Mouse (Mus musculus) thymus, adult 2 months (tissue): ENCODE results near the gene Mgea5.

ENCODE experiments used
- CTCF ChIP-seq: fragments of 200-500 bp; IDR thresholded peaks from 2 replicates; pipeline ENCODE4 v1.5.1; 2012; ENCODE audit warnings: mild to moderate bottlenecking, control low read depth, low read length, moderate library complexity, borderline replicate concordance; ENCODE audit not compliant: control insufficient read depth, poor library complexity, insufficient read depth; ENCODE audit errors: extremely low read depth
- POLR2A ChIP-seq: fragments of 200-500 bp; IDR thresholded peaks from 2 replicates; pipeline ENCODE4 v1.6.1; 2012; ENCODE audit warnings: mild to moderate bottlenecking, low read length, control low read depth, moderate library complexity; ENCODE audit not compliant: control insufficient read depth, poor library complexity, insufficient read depth; ENCODE audit errors: extremely low read depth

DNA sequence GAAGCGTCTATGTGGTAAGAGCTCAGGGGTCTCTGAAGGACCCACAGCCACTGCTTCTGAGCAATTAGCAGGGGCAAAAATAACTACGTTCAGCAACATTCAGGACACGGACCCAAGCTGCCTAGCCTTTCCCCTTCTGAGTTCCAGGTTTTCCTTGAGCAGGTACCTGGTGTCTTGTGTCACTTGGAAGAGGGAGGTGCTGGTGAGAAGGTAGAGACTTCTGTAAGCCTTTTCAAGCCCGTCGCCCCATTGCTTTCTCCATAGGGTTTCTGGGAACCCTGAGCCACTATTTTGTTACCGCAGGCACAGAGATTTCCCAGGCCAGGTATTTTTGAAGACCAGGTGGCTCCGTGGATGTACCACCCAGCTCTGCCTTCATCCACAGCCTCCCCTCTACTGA lies 40.0 kb downstream of the Mgea5 start:
- TF ChIP-seq CTCF (no peak), POLR2A (no peak)
